Mouse (Mus musculus): ENCODE data around the gene Mrpl48. TPM values are rescaled to one million over a fixed set of nuclear protein-coding genes. Genes with fewer than 3 reads are reported as not detected.

Mrpl48 gene
- polyA plus RNA-seq, 1 experiment from 2014 or later, result 94.8 TPM

DNA sequence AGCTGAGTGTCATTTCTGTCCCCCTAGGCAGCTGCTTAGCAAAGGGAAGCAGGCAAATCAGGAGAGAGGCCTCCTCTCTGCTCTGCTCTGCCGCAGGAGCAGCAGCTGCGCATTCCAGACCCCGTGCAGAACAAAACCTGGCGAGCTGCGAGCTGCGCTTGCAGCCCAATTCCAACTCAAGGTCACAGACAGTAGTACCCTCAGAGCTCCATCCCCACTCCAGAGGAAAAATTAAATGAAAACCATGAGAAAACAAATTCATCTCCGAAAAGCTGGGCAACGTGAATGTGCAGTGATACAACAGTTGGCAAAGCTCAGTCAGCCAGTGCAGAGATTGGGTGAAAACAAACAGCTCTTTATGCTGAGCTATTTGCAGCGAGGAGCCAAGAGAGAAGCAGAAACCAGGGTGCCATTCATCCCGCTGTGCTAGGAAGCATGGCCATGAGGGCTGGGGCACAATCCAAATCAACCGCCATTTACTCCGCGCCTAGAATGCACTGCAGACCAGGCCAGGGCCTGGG is 52.6 kb downstream of the Mrpl48 start:
- H3K9me3 ChIP-seq (ENCODE audit: control insufficient read depth, low read depth, low read length), result no peaks in the 10 kb centered on the region
- no peak overlapping the region for H3K9ac ChIP-seq (replicated peaks; ENCODE audit: low read depth, low read length)
- H3K4me3 ChIP-seq (ENCODE audit: low read depth, low read length), result no peak overlapping the region
- no peaks in the 10 kb centered on the region for H3K27me3 ChIP-seq (ENCODE audit: control insufficient read depth, insufficient read depth, low read length)
- peak; percentile 46; the same call in 1 of the 2 replicates for ATAC-seq (ENCODE audit: insufficient number of reproducible peaks, insufficient read depth, low FRiP score, low read depth)
- peaks cover 3% of the 10 kb centered on the region; the same call in 1 of the 2 replicates for H3K36me3 ChIP-seq (ENCODE audit: control insufficient read depth, insufficient read depth, low read length)
- H3K27ac ChIP-seq (ENCODE audit: low read length), result peak overlapping the region; percentile 73
- H3K4me2 ChIP-seq (replicated peaks; ENCODE audit: low read depth, low read length), result no peak overlapping the region
- H3K4me1 ChIP-seq (ENCODE audit: control insufficient read depth, insufficient read depth, low read length), result no peaks in the 10 kb centered on the region; the same call in 1 of the 2 replicates
- 41% methylated on average over 13 of the region's 13 CpGs for WGBS

- Histone ChIP-seq H3K4me2 (replicated peaks; ENCODE audit: low read depth, low read length) (no peak overlapping the region), H3K9me3 (ENCODE audit: control insufficient read depth, low read depth, low read length) (no peaks in the 10 kb centered on the region), H3K4me3 (ENCODE audit: low read depth, low read length) (no peak overlapping the region), H3K27me3 (ENCODE audit: control insufficient read depth, insufficient read depth, low read length) (no peaks in the 10 kb centered on the region), H3K36me3 (ENCODE audit: control insufficient read depth, insufficient read depth, low read length) (peaks cover 3% of the 10 kb centered on the region; the same call in 1 of the 2 replicates), H3K27ac (ENCODE audit: low read length) (peak overlapping the region; percentile 73), H3K4me1 (ENCODE audit: control insufficient read depth, insufficient read depth, low read length) (no peaks in the 10 kb centered on the region; the same call in 1 of the 2 replicates), H3K9ac (replicated peaks; ENCODE audit: low read depth, low read length) (no peak overlapping the region)
- 52% methylated on average over 5 of the region's 5 CpGs for WGBS
- no peak for ATAC-seq (ENCODE audit: insufficient number of reproducible peaks, insufficient read depth, low FRiP score, low read depth)
These were observed 53.2 kb downstream of the Mrpl48 start for GRCm38 (mm10) chr7:100554939-100555338.

DNA sequence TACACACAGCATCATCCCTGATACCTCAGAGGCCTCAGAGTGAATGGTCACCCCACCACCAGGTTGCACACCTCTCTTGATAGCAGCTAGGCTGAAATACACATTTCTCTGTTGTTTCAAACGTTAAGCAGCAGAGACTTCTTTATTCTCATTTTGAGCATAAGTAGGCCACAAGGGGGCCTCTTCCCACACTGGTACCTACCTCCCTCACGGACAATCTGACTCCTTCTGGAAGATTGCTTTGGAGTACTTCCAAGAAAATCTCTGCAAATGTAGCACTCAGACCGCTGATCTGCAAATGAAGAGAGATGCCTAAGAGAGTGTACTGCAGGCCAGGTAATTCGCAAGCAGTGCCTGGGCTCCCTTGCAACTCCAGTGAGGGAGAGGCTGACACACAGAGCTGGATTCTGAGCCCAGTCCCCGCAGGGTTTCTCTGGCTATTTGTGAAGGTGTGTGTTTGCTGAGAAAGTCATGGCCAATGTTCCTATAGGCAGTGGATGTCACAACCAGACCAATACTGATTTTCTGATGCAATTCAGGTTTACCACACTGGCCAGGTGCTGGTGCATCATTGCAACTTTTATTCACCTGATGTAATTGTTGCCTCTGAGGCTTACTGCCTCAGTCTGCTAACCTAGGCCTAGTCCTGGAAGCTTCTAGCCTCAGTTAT is 57.6 kb downstream of the Mrpl48 start:
- H3K36me3 ChIP-seq (ENCODE audit: control insufficient read depth, insufficient read depth, low read length), result peaks cover 14% of the 10 kb centered on the region

DNA sequence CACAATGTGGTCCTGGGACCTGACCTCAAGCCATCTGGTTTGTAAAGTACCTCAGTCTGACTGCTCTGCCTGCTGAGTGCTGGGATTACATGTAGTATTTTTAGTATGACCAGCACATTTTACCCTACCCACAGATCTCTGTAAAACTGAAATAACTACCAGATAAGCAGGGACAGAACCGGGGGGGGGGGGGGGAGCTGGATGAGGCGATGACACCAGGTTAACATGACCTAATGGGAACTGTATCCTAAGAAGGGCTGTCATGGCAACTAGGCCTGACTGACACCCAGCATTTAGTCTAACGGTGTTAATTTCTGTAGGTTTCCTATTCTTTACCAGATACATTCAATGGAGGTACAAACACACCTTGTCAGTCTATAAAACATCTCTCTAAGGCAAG is 58.3 kb downstream of the Mrpl48 start:
- H3K36me3 ChIP-seq (ENCODE audit: control insufficient read depth, insufficient read depth, low read length), result peaks cover 14% of the 10 kb centered on the region
- H3K4me2 ChIP-seq (replicated peaks; ENCODE audit: low read depth, low read length), result no peak overlapping the region
- ATAC-seq (ENCODE audit: insufficient number of reproducible peaks, insufficient read depth, low FRiP score, low read depth), result no peak
- no peaks in the 10 kb centered on the region for H3K27me3 ChIP-seq (ENCODE audit: control insufficient read depth, insufficient read depth, low read length)
- no peak overlapping the region for H3K9ac ChIP-seq (replicated peaks; ENCODE audit: low read depth, low read length)
- H3K27ac ChIP-seq (ENCODE audit: low read length), result no peak overlapping the region
- no peak overlapping the region for H3K4me3 ChIP-seq (ENCODE audit: low read depth, low read length)
- H3K9me3 ChIP-seq (ENCODE audit: control insufficient read depth, low read depth, low read length), result no peaks in the 10 kb centered on the region
- 90% methylated on average over 3 of the region's 3 CpGs for WGBS
- no peaks in the 10 kb centered on the region; the same call in 1 of the 2 replicates for H3K4me1 ChIP-seq (ENCODE audit: control insufficient read depth, insufficient read depth, low read length)

More for the DNA sequence above, 57.6 kb downstream of the Mrpl48 start:
- 51% methylated on average over 5 of the region's 5 CpGs for WGBS
- H3K27me3 ChIP-seq (ENCODE audit: control insufficient read depth, insufficient read depth, low read length), result no peaks in the 10 kb centered on the region
- H3K4me3 ChIP-seq (ENCODE audit: low read depth, low read length), result no peak overlapping the region
- no peak overlapping the region for H3K27ac ChIP-seq (ENCODE audit: low read length)
- no peak overlapping the region for H3K9ac ChIP-seq (replicated peaks; ENCODE audit: low read depth, low read length)
- no peaks in the 10 kb centered on the region for H3K9me3 ChIP-seq (ENCODE audit: control insufficient read depth, low read depth, low read length)
- no peak for ATAC-seq (ENCODE audit: insufficient number of reproducible peaks, insufficient read depth, low FRiP score, low read depth)
- H3K4me2 ChIP-seq (replicated peaks; ENCODE audit: low read depth, low read length), result no peak overlapping the region
- H3K4me1 ChIP-seq (ENCODE audit: control insufficient read depth, insufficient read depth, low read length), result no peaks in the 10 kb centered on the region; the same call in 1 of the 2 replicates

DNA sequence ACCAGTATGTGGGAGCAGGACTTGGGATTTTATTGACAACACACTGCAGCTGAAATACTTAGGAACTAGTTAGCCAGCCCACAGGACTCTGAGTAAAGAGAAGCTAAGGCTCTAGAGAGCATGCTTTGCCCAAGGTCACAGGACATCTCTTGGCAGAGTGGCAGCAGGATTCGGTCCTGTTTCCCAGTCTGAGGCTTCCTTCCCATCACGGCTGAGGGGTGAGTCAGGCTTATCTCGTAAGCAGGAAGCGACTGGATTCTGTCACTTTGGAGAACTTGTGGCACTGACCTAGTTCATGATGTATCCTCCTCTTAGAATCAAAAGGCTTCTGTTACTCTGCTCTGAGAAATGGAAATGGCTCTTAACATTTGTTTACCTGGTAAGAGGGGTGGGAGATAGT is 60.5 kb downstream of the Mrpl48 start:
- ATAC-seq (ENCODE audit: insufficient number of reproducible peaks, insufficient read depth, low FRiP score, low read depth), result no peak
- H3K27me3 ChIP-seq (ENCODE audit: control insufficient read depth, insufficient read depth, low read length), result no peaks in the 10 kb centered on the region
- no peak overlapping the region for H3K4me3 ChIP-seq (ENCODE audit: low read depth, low read length)
- peaks cover 14% of the 10 kb centered on the region for H3K36me3 ChIP-seq (ENCODE audit: control insufficient read depth, insufficient read depth, low read length)
- no peaks in the 10 kb centered on the region for H3K4me1 ChIP-seq (ENCODE audit: control insufficient read depth, insufficient read depth, low read length)
- no peak overlapping the region for H3K27ac ChIP-seq (ENCODE audit: low read length)
- H3K4me2 ChIP-seq (replicated peaks; ENCODE audit: low read depth, low read length), result no peak overlapping the region
- WGBS, result 48% methylated on average over 4 of the region's 4 CpGs
- no peak overlapping the region for H3K9ac ChIP-seq (replicated peaks; ENCODE audit: low read depth, low read length)
- H3K9me3 ChIP-seq (ENCODE audit: control insufficient read depth, low read depth, low read length), result no peaks in the 10 kb centered on the region

- H3K4me1 ChIP-seq (ENCODE audit: control insufficient read depth, insufficient read depth, low read length), result no peaks in the 10 kb centered on the region
- no peak overlapping the region for H3K4me3 ChIP-seq (ENCODE audit: low read depth, low read length)
- no peak for ATAC-seq (ENCODE audit: insufficient number of reproducible peaks, insufficient read depth, low FRiP score, low read depth)
- H3K27me3 ChIP-seq (ENCODE audit: control insufficient read depth, insufficient read depth, low read length), result no peaks in the 10 kb centered on the region
- no peak overlapping the region for H3K4me2 ChIP-seq (replicated peaks; ENCODE audit: low read depth, low read length)
- no peak overlapping the region for H3K27ac ChIP-seq (ENCODE audit: low read length)
- 50% methylated on average over 1 of the region's 1 CpGs for WGBS
- H3K36me3 ChIP-seq (ENCODE audit: control insufficient read depth, insufficient read depth, low read length), result peaks cover 17% of the 10 kb centered on the region
- H3K9me3 ChIP-seq (ENCODE audit: control insufficient read depth, low read depth, low read length), result no peaks in the 10 kb centered on the region
- H3K9ac ChIP-seq (replicated peaks; ENCODE audit: low read depth, low read length), result no peak overlapping the region
These were observed 63.7 kb downstream of the Mrpl48 start for GRCm38 (mm10) chr7:100544437-100544836.

DNA sequence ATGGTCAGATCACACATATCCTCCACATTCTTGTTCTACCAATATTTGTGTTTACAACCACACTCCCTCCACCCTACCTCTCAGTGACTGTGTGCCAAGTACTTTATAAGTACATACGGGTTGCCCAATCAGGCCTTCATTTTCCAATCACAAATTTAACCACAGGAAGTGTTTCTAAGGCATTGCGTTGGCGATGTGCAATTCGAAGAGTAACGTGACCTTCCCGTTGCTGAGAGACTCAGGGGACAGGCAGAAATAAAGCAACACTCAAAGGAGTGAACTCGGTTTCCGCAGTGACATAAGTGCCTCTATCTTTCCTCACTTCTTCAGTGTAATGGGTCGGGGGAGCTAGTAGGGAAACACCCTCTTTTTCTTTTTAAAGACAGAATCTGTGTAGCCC is 68.6 kb downstream of the Mrpl48 start:
- Histone ChIP-seq H3K4me1 (ENCODE audit: control insufficient read depth, insufficient read depth, low read length) (peaks cover 7% of the 10 kb centered on the region; the same call in 1 of the 2 replicates), H3K9ac (replicated peaks; ENCODE audit: low read depth, low read length) (no peak overlapping the region), H3K36me3 (ENCODE audit: control insufficient read depth, insufficient read depth, low read length) (peaks cover 14% of the 10 kb centered on the region), H3K27ac (ENCODE audit: low read length) (no peak overlapping the region), H3K9me3 (ENCODE audit: control insufficient read depth, low read depth, low read length) (no peaks in the 10 kb centered on the region), H3K4me3 (ENCODE audit: low read depth, low read length) (no peak overlapping the region), H3K4me2 (replicated peaks; ENCODE audit: low read depth, low read length) (no peak overlapping the region), H3K27me3 (ENCODE audit: control insufficient read depth, insufficient read depth, low read length) (no peaks in the 10 kb centered on the region)
- no peak for ATAC-seq (ENCODE audit: insufficient number of reproducible peaks, insufficient read depth, low FRiP score, low read depth)
- 98% methylated on average over 9 of the region's 9 CpGs for WGBS

DNA sequence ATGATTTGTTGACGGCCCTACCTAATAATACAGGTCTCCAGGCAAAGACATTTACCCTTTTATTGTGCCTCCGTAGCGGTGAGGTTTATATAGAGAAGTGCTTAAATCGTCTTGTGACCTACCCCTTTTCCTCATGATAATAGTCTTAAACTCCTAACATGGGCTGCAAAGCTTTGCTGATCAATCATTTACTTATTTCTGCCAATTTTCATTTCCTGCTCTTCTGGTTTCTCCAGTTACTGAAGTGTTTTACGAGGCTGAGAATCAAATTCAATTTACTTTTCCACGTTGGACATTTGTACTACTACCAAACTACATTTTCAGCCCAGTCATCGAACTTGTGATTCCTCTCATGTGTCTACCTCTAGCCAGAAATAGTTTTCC is 70.6 kb downstream of the Mrpl48 start:
- H3K27me3 ChIP-seq (ENCODE audit: control insufficient read depth, insufficient read depth, low read length), result no peaks in the 10 kb centered on the region
- peak overlapping the region; percentile 62 for H3K4me3 ChIP-seq (ENCODE audit: low read depth, low read length)
- H3K9me3 ChIP-seq (ENCODE audit: control insufficient read depth, low read depth, low read length), result no peaks in the 10 kb centered on the region
- WGBS, result 25% methylated on average over 7 of the region's 7 CpGs
- no peak for ATAC-seq (ENCODE audit: insufficient number of reproducible peaks, insufficient read depth, low FRiP score, low read depth)
- H3K9ac ChIP-seq (replicated peaks; ENCODE audit: low read depth, low read length), result peak overlapping the region; percentile 49
- H3K36me3 ChIP-seq (ENCODE audit: control insufficient read depth, insufficient read depth, low read length), result peaks cover 14% of the 10 kb centered on the region
- H3K27ac ChIP-seq (ENCODE audit: low read length), result peak overlapping the region; percentile 79
- peak overlapping the region; percentile 72 for H3K4me2 ChIP-seq (replicated peaks; ENCODE audit: low read depth, low read length)
- H3K4me1 ChIP-seq (ENCODE audit: control insufficient read depth, insufficient read depth, low read length), result peaks cover 7% of the 10 kb centered on the region; the same call in 1 of the 2 replicates
